Mouse (Mus musculus) large intestine, adult 2 months (tissue): ENCODE data around the gene B230217C12Rik. TPM values are rescaled to one million over a fixed set of nuclear protein-coding genes. Genes with fewer than 3 reads are reported as not detected.
"Not testable (repeated sequence)": the region's sequence is repeated elsewhere in the genome, so short reads cannot be mapped to it uniquely, and the experiment has no call there.

Experiments
- DNase-seq: peaks from one replicate; pipeline ENCODE4 v3.0.0-alpha.2; 2012; ENCODE audit warnings: low read depth, low spot score
- WGBS: fragments of 180-500 bp; shearing (Covaris S2); methylation state at CpG from one replicate; pipeline ENCODE4 v1.1.7; 2018; 5-methylcytosine and 5-hydroxymethylcytosine counted together
- polyA plus RNA-seq: library from polyadenylated mRNA; depleted of rRNA; stranded (reverse); fragments of >200 nt; gene quantifications from 2 replicates; pipeline ENCODE4 v1.2.3, GENCODE M21; 2012

The B230217C12Rik gene
- polyA plus RNA-seq, 1 experiment, result 1.2 TPM

DNA sequence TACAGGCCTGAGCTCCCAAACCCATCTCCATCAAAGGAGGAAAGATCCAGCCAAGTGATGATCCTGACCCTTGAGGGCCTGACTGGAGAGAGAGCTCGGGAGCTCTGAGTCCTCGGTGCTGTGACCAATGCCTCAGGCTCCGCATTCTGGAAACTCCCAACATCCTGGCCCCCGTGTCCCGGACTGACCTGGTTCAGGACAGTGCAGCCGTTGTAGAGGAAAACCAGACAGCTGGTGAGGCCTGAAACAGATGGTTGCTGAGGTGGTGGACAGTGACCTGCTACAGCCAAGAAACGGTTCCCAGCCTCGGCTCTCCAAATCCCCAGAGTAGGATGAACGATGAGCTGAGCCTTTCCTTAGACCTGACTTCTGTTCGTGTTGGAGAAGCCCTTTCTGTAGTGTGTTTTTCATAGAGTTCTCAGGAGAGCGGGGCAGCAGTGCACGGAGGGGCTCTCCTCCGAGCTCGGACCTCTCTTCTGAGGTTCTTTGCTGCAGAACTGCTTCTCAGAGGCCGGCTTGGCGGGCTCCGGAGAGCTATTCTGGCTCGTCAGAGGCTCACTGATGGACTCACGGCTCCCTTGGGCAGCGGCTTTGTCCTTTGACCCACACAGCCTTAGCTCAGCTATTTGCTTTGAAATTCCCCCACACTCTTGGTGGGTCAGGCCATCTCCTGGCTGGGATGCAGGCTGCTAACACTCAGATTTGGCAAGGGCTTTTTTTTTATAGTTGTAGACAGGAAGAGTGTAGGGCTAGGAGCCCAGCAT, 17.6 kb upstream of the B230217C12Rik start:
- WGBS, result 71% methylated on average over 20 of the region's 20 CpGs
- no peak for DNase-seq

DNA sequence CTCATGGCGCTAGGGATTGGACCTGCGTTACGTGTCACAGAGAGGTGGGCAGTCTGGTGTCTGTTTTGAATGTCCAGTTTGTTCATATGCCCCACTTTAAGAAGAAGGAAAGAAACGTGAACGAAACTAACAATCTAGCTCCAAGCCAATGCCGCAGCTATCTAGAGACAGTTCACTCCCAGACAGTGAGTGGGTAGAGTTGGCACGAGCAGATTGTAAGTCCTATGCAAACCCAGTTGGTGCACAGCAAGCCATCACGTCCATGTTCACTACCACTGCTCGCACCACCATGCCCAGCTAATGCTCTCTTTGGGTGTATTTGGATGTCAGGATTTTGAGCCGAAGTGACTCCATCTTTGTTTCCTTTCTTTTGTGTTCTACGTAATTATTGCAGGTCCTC, 16.4 kb upstream of the B230217C12Rik start:
- 96% methylated on average over 11 of the region's 11 CpGs for WGBS

GRCm38 (mm10) chr11:97824895-97825294, 15.7 kb upstream of the B230217C12Rik start:
- 56% methylated on average over 6 of the region's 6 CpGs for WGBS

More for the DNA sequence above, 16.4 kb upstream of the B230217C12Rik start:
- DNase-seq, result no peak

DNA sequence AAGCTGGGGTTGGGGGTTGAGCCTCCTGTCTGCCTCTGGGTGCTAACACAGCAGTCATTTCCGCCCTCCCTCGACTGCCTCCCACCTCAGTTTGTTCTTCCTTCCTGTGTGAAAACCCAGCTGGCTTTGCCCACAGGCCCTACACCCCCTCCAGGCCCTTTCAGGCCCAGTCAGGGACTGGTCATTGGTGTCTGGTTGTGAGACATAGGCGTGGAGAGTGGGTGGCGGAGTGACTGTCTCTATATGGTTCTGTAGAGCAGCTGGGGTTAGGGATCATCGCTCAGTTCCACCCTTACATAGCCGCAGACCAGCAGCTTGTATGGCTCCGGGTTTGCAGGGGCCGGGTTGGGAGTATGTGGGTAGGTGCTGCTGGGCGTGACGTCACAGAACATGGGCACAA, 15.3 kb upstream of the B230217C12Rik start:
- WGBS, result 77% methylated on average over 10 of the region's 10 CpGs
- no peak for DNase-seq

More at GRCm38 (mm10) chr11:97824895-97825294, 15.7 kb upstream of the B230217C12Rik start:
- no peak for DNase-seq

GRCm38 (mm10) chr11:97825971-97826370, 14.6 kb upstream of the B230217C12Rik start:
- DNase-seq, result no peak
- WGBS, result 57% methylated on average over 9 of the region's 9 CpGs

DNA sequence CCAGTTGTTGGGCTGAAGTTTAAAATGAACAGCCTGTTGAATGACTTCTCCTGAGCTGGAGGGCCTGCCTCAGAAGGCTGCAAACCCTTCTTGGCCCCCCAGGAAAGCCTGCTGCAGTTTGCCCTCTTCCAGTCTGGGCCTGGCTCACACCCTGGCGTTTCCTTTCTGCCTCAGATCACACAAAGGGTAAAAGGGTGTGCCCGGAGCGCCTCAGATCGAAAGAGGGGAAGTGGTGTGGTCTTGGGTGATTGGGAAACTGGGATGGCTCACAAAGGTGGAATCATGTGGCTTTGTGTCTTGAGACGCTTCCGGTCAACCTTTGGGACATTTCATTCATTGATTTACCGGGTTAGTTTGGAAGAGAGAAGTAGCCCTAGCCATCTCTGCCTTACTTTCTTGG, 14.2 kb upstream of the B230217C12Rik start:
- 43% methylated on average over 7 of the region's 7 CpGs for WGBS
- no peak for DNase-seq

GRCm38 (mm10) chr11:97827654-97828053, 12.9 kb upstream of the B230217C12Rik start:
- 81% methylated on average over 6 of the region's 6 CpGs for WGBS
- no peak for DNase-seq

DNA sequence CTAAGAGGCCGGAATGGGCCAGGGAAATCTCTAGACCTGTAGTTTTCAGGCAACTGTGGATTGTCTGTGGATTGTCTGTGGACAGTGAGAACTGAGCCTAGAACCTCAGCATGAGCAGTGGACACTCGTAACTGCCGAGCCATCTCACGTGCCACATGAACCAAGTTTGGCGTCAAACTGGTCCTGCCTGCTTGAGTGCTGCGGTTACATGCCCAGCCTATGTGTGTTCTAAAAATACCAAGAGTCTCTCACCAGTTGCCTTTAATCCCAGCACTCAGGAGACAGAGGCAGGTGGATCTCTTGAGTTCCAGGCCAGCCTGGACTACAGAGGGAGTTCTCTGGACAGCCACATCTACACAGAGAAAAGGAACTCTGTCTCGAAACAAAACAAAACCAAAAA, 11.2 kb upstream of the B230217C12Rik start:
- WGBS, result 82% methylated on average over 7 of the region's 7 CpGs
- no peak for DNase-seq

DNA sequence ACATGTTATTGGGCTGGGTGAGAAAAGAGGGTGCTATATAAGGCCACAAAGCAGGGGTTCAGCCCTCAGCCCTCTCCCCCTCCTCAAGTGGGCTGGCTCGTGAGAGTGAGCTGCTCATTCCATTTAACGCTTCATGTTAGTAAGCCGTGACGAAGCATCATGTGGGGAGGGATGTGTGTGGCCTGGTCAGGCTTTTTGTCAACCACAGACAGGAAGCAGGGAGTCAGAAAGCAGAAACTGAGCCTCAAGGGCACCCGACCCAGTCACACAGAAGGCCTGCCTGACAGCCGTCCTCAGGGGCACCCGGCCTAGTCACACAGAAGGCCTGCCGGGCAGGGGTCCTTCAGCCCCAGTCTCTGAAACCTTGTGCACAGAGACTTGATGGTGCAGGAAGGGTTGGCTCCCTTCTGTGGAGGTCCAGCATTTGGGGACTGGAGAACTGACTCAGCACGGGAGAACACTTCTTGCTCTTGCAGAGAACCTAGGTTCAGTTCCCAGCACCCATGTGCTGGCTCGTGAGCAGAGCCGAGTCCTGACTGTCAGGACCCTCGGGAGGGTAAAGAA, 10.6 kb upstream of the B230217C12Rik start:
- whole genome bisulfite sequencing, result 76% methylated on average over 12 of the region's 12 CpGs
- DNase-seq, result no peak

- WGBS, result 62% methylated on average over 6 of the region's 6 CpGs
These were observed 10.1 kb upstream of the B230217C12Rik start for GRCm38 (mm10) chr11:97830501-97830900.

GRCm38 (mm10) chr11:97832001-97832400, 8.6 kb upstream of the B230217C12Rik start:
- WGBS, result 53% methylated on average over 11 of the region's 11 CpGs

More at GRCm38 (mm10) chr11:97830501-97830900, 10.1 kb upstream of the B230217C12Rik start:
- no peak for DNase-seq

DNA sequence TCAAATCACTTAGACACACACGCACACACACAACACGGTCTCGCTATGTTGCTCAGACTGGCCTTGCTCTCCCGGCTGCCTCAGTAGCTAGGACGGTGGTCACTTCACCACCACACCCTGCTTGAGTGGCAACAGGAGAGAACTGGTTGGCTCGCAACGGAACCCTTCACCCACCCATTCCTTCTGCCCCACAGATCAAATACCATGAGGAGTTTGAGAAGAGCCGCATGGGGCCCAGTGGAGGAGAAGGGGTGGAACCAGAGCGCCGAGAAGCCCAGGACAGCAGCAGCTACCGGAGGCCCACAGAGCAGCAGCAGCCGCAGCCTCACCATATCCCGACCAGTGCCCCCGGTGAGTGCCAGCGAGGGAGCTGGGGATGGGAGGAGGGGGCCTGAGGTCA, 7.2 kb upstream of the B230217C12Rik start:
- WGBS, result 94% methylated on average over 15 of the region's 15 CpGs
- DNase-seq, result no peak

More at GRCm38 (mm10) chr11:97832001-97832400, 8.6 kb upstream of the B230217C12Rik start:
- DNase-seq, result no peak

- DNase-seq, result no peak
- WGBS, result 64% methylated on average over 8 of the region's 8 CpGs
These were observed 4.0 kb upstream of the B230217C12Rik start for GRCm38 (mm10) chr11:97836541-97836940.

DNA sequence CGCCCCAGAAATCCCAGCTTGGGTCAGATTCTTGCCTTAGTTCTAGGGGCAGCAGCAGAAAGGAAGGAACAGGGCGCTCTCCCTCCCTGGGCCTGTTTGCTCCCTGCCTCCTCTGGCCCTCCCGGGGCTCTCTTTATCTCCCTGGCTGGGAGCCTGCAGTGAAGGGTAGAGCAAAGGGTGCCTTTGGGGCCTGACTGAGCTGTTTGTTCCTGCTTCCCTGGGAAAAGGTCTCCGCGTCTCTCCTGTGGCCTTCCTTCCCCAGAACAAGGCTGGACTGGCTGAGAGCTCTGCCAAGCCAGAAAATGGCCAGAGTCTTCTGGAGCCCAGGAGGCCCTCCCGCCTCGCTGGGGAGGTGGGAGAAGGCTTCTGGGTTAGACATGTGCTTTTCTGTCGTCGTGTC, 3.5 kb upstream of the B230217C12Rik start:
- WGBS, result 79% methylated on average over 9 of the region's 9 CpGs

DNA sequence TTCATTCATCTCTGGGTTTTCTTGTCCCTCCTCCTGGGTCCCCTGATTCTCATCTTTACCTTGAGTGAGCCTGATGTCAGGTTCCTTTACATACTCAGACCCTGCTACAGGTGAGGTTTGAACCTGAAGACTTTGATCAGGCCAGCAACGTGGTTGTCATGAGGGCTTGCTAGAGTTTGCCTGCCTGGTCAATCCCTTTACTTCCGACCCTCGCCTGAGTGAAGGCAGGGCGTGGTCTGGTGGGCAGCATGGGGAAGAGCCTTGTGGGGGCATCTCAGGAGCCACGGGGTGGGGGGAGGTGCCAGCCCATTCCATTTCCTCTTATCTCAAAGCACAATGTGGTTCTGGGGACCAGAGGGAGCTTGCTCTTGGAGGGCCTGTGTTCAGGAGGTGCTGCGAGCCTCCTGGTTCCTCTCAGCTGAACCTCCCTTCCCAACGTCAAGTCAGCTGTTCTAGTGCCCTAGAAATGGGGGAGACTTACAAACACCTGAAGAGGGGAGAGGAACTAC, 2.9 kb upstream of the B230217C12Rik start:
- DNase-seq, result no peak

More for the DNA sequence above, 3.5 kb upstream of the B230217C12Rik start:
- not testable (repeated sequence) for DNase-seq

DNA sequence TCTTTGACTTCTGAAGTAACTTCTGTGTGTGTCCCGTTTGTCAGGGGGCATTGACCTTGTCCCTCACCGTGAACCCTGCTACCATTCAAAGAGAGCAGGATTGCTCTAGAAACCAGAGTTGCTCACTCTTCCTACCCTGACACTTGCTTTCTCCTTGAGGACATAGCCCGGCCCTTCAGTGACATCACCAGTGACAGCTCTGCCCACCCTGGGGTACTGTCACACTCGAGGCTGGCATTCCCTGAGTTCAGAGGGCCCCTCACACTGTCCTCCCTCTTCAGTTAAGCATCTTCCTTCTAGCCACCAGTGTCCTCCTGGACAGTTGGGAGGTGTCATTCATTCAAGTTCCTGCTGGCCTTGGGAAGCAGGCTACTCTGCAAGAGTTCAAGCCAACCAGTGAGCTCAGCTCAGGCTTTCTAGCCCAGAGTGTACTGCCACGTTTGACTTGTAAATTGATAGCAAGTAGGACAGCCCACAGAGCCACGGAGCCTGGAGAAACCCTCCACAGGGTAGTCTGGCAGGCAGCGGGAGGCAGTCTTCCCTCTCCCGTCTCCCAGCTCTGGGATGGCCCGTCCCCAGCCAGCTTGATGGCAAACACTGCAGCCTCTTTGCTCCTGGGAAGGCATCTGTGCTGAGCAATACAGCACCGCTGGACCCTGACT, 1.7 kb upstream of the B230217C12Rik start:
- no peak for DNase-seq
- WGBS, result 45% methylated on average over 10 of the region's 10 CpGs

More for the DNA sequence above, 2.9 kb upstream of the B230217C12Rik start:
- WGBS, result 68% methylated on average over 7 of the region's 7 CpGs

DNA sequence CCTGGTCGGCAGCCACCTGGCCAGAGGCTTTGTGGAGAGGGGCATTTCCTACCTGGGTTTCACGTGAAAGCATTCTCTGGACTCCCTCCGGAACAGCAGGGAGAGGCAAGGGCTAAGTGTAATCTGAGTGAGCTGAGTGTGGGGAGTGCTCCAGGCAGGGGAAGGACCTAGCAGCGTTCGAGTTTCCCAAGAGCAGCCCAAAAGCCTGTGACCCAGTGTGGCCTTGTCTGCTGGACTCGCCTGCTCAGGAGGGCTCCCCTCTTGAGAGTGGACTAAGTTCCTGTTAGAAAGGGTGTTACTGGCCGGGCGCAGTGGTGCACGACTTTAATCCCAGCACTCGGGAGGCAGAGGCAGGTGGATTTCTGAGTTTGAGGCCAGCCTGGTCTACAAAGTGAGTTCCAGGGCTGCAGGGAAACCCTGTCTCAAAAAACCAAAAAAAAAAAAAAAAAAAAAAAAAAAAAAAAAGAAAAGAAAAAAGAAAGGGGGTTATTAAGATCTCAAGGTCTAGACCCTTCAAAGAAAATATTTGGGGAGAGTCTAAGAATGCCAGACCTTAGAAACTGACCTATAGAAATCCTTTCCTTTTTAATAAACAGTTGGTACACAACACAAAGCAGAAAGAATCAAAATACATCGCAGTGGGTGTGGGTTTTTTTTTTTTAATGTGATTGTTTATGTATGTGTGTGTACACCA, 992 bp upstream of the B230217C12Rik start:
- WGBS, result 61% methylated on average over 11 of the region's 11 CpGs
- DNase-seq, result no peak

DNA sequence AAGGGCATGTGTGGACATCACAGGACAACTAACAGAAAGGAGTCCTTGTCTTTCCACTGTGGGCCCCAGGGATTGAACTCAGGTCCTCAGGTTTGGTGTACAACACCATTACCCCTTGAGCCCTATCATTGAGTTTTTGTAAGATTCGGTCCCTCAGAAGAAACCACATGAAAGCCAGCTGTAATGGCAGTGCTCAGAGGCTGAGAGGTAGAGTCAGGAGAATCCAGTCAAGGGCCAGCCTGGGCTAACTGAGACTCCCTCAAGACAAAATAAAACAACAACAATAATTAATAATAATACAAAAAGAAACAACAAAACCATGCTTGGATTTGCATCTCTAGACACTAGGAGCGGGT, 467 bp upstream of the B230217C12Rik start:
- 57% methylated on average over 2 of the region's 2 CpGs for WGBS
- no peak for DNase-seq

DNA sequence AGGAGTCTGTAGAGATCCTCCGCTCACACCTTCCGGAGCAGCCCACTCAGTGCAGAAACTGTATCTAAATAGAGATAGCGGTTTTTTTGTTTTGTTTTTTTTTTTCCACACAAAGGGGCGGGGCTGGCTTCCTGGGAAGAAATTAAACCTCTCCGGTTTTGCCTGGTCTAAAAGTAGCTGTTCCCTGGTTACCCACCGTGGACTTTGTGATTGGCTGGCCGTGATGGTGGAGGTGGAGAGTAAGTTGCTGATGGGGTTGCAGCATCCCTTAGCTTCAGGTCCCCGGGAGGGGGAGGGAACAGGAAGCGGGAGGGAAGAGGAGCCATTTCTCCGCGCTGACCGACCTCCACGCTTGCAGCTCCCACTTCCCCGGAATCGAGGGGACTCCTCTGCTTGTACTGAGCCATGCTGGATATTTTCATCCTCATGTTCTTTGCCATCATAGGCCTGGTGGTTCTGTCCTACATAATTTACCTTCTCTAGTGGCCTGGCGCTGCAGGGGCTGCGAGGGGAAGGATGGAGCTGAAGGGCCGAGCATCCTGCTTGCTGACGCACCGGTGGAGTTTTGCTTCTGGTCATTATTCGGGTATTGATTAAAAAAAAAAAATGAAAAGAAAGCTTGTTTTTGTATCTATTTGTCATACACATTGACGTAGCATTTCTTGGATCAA, 546 bp downstream of the B230217C12Rik start:
- no peak for DNase-seq

More for the DNA sequence above, 546 bp downstream of the B230217C12Rik start:
- WGBS, result 13% methylated on average over 22 of the region's 22 CpGs
